Mouse (Mus musculus): ENCODE measurements around the gene Blzf1. TPM values are rescaled to one million over a fixed set of nuclear protein-coding genes. Genes with fewer than 3 reads are reported as not detected.

The Blzf1 gene
- 10 to 100 TPM; 28.9 to 29.7 TPM for total RNA-seq (2021)
- long read RNA-seq, experiment 1, transcript Blzf1-203 (7 exons, 2,430 nt) = major isoform, 8 of 15 reads
- long read RNA-seq, experiment 1, partial matches to known transcripts = 3 of 15 reads
- long read RNA-seq, experiment 1, other reads (novel, unspliced or antisense) = 4 of 15 reads
- long read RNA-seq, experiment 2, transcript Blzf1-203 (7 exons, 2,430 nt) = major isoform, 6 of 9 reads
- long read RNA-seq, experiment 2, partial matches to known transcripts = 1 of 9 reads
- long read RNA-seq, experiment 2, other reads (novel, unspliced or antisense) = 1 of 9 reads

GRCm38 (mm10) chr1:164307124-164307751 lies at the start of gene Blzf1:
Blzf1 (minus strand) TSS chr1:164307489.
- peak; percentile 87 to 91 for DNase-seq (ENCODE audit: low spot score in 2 of 2)

GRCm38 (mm10) chr1:164353443-164353842 lies 46.2 kb upstream of the Blzf1 start:
- no peak for DNase-seq (ENCODE audit: low spot score in 2 of 2)

DNA sequence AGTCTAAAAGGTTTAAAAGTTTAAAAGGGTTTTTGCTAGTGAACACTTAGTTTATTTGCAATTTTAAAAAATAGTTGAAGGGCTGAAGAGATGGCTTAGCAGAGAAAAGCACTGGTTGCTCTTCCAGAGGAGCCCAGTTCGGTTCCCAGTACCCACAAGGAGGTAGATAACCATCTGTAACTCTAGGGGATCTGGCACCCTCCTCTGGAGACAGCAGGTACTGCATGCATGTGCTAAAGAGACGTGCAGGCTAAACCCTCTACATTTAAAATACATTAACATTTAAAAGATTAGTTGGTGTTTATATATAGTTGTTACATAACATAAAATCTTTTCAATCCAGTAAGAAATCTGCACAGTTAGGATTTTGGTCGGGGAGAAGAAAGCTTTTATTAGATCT lies 34.9 kb upstream of the Blzf1 start:
- DNase-seq (ENCODE audit: low spot score in 2 of 2) = no peak

DNA sequence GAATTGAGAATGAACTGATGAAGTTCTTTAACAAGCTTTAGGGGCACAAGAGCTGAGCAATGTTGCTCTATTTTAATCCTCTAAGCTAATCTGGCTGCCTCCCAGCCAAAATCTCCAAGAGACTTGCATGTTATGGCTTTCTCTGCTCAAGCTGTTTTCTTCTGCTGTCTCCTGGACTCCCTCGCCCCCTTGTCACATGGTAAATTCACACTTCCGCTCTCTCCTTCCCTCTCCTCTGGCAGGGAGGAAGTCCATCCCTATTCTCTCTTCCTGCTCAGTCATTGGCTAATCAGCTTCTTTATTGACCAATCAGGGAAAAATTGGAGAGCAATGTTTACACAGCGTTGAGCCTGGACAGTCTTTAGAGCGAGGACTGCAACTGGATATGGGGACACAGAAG lies 28.6 kb upstream of the Blzf1 start:
- DNase-seq (ENCODE audit: low spot score in 2 of 2) = no peak

- no peak for DNase-seq (ENCODE audit: low spot score in 2 of 2)
Measured at GRCm38 (mm10) chr1:164335435-164335834, 28.1 kb upstream of the Blzf1 start.

- no peak for DNase-seq (ENCODE audit: low spot score in 2 of 2)
Measured at GRCm38 (mm10) chr1:164332559-164332958, 25.3 kb upstream of the Blzf1 start.

DNA sequence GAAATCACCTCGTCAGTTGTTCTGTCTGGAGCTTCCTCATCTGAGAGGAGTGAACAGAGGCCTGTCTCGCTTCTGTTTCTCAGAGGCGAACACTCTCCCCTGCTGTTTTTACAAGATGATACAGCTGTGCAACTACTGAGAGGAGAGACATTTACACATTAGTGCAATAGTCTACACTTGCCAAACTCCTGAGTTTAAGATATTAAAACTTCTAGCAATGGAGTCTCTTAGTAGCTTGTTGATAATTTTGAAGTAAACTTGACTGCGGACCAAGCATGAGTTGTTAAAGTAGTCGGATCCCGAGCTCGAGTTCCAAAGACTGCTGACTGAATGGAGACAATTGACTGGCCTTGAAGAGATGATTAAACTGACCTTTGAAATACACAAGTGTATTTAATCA lies 20.5 kb upstream of the Blzf1 start:
- DNase-seq (ENCODE audit: low spot score in 2 of 2) = no peak

GRCm38 (mm10) chr1:164326600-164327155 lies 19.4 kb upstream of the Blzf1 start:
- DNase-seq (ENCODE audit: low spot score in 2 of 2) = no peak

DNA sequence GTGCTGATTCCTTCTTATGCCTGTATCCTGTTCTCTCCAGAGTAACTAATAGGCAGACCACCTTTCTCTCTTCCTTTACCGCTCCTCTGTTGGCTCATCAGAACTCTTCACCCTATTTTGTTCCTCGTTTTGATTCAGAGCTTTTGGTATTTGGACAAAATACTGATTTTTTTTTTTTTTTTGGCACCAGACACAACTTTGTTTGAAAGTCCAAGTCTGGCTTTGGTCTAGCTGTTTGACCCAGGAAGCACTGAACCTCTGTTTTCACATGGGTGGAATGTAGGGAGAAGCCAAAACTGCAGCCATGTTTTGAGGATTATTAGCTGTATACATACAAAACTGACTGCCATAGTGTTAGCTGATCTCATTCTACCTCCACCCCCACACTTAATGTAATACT lies 17.6 kb upstream of the Blzf1 start:
- DNase-seq (ENCODE audit: low spot score in 2 of 2) = no peak

DNA sequence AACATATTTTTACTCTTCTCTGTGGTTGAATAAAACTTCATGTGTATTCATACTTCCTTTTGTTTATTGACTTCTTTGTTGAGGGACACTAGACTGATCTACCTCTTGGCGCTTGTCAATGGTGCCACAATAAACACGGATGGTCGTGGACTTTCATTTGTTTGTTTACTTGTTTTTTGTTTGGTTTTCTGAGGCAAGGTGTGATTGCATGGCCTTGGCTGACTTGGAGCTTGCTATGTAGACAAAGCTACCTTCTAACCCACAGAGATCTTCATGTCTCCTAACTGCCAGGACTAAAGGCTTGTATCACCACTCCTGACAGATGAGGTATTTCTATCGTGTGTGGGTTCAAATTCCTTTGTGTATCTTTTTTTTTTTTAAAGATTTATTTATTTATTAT lies 16.9 kb upstream of the Blzf1 start:
- no peak for DNase-seq (ENCODE audit: low spot score in 2 of 2)

GRCm38 (mm10) chr1:164322987-164323650 lies 15.8 kb upstream of the Blzf1 start:
- no peak for DNase-seq (ENCODE audit: low spot score in 2 of 2)

DNA sequence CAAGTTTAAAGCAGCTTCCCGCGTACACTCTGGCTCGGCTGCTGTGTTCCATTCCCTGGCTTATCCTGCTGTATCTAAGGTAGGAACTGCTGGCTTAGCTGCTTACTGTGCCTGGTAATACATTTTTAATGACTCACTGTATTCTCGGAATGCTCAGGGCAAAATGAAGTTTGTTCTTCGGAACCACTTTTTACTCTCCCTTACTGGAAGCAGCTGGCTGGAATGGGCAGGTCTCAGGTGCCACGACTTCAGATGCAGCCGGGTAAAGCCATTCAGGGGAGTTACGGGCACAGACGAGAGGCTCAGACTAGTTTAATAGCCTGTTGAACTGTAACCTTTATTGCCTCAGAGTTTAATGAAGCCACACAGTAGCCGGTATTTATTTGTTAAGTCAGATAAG lies 14.1 kb upstream of the Blzf1 start:
- no peak for DNase-seq (ENCODE audit: low spot score in 2 of 2)

GRCm38 (mm10) chr1:164320731-164321130 lies 13.4 kb upstream of the Blzf1 start:
- DNase-seq (ENCODE audit: low spot score in 2 of 2) = no peak

DNA sequence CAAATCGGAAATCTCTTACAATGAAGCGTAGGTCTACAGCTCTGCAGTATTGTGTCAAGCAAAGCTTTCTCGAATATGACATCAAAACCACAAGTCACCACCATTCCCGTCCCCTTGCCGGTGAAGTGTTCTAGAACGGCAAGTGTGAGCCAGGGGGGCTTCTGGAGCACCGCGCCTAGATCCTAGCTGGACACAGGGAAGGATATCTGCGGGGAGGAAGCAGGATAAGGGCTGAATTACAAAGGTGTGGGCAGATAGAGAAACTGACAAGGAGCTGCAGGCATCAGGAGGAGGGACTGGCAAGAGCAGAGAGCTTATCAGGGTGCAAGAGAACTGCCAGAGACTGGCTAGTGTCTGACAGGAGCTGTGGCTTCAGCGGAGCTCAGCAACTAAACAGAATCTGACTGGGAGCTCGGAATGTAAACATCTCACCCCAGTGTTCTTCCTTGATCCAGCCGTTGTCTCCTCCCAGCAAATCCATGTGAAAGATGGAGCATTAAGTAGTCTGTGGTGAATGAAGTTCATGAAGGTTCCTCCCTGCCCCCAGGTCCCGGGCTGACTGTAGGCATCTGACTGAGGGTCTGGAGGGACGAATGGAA lies 12.4 kb upstream of the Blzf1 start:
- no peak for DNase-seq (ENCODE audit: low spot score in 2 of 2)

GRCm38 (mm10) chr1:164318474-164318873 lies 11.2 kb upstream of the Blzf1 start:
- DNase-seq (ENCODE audit: low spot score in 2 of 2) = no peak

- no peak for DNase-seq (ENCODE audit: low spot score in 2 of 2)
Measured at GRCm38 (mm10) chr1:164317261-164317660, 10.0 kb upstream of the Blzf1 start.

GRCm38 (mm10) chr1:164316697-164317096 lies 9.4 kb upstream of the Blzf1 start:
- peak; percentile 24 to 41 for DNase-seq (ENCODE audit: low spot score in 2 of 2)

GRCm38 (mm10) chr1:164315266-164315665 lies 8.0 kb upstream of the Blzf1 start:
- DNase-seq (ENCODE audit: low spot score in 2 of 2) = no peak

DNA sequence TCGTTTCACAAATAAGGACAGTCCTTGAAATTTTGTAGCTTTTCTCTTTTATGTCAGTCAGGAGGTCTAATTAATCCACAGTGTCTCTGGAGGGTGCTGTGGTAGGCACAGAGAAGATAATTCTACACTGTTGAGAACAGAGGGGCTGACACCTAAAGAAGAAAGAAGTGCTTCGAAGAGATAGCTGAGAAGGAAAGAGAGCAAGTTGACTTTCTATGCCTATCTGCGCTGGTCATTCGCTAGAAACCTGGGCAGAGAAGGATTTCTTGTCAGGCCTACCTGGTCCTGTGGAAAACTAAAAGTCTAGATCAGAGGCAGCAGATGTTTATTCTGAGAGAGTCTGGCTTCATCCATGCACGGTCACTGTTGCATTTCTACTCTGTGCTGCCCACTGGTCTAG lies 6.8 kb upstream of the Blzf1 start:
- DNase-seq (ENCODE audit: low spot score in 2 of 2) = no peak

DNA sequence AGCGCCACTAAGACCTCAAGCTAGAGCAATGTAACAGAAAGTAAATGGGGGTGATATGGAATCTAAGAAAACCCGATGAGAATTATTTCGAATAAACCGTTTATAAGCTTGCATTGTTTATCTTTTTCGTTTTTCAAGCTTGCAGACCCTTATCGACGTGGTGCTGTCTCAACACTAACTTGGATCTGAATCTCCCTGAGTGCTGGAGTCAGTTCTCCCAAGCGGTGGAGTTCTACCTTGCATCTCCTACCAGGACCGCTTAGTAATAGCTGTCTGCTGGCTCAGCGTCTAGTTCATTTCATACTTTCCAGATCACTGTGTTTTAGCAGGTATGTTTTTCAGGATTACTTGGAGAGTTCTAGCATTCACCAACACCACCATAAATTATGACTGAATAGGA lies 633 bp upstream of the Blzf1 start:
- DNase-seq (ENCODE audit: low spot score in 2 of 2) = no peak

GRCm38 (mm10) chr1:164303821-164304220 lies 3.5 kb downstream of the Blzf1 start, which contains the start of gene Nme7:
Nme7 (plus strand) TSS chr1:164304121.
- DNase-seq (ENCODE audit: low spot score in 2 of 2) = no peak

DNA sequence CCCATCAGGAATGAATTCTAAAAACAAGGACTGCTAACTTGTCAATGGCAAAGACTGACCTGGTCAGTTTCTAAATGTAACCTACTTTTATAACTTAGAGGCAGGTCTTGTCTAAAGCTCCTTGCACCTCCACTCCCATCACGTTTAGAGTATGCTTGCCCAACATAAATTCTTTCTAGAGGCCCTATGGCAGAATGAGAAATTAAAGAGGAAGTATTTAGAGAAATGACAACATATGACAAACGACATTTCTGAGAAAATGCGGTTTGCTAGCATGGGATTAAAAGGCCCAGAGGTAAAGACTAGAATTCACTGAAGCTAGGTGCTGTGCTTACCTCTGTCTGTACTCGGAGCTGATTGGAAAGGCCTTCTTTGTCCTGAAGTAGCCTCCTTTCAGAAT lies 5.3 kb downstream of the Blzf1 start:
- no peak for DNase-seq (ENCODE audit: low spot score in 2 of 2)
